Mouse (Mus musculus) cerebral cortex, adult 2 months (tissue): Measurements from ENCODE around the gene Mknk1.

Experiments used
- WGBS: fragments of 180-500 bp; shearing (Covaris S2); methylation state at CpG from one replicate; pipeline ENCODE4 v1.1.7; 2018; 5-methylcytosine and 5-hydroxymethylcytosine counted together

The Mknk1 gene

DNA sequence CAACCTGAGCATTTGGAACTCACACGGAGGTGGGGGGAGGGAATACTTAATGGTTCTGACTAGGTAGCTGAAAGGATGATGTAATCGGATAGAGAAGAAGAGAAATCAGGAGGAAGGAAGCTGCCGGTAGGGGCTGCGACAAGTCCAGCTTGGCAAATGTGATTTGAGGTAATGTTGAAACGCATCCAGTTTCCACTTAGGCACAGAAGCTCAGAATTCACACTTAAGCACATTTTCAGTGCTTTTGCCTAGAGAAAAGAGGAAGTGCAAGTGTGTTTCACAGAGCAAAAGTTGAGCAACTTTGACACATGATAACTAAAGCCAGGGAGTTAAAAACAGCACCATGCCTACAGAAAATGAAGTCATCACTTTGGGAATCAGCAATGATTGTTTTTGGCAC lies 8.4 kb downstream of the Mknk1 start:
- 15% methylated on average over 5 of the region's 5 CpGs for WGBS

DNA sequence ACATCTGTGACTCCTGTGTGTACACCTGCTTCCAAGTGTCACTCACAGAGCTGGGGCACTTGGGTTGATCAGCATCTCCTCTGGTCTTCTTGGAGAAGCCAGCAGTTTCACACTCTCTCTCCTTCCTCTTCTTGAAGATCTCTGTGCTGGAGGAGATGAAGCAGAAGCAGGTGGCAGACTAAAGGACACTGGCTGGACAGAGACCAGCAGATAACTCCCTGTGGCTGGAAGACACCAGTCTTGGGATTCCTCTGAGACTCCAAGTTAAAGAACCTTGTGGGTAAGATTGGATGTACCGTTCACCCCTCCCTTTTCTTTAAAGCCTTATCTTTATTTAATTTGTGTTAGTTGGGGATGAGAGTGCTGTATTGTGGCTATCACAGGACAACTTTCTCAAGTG lies 9.1 kb downstream of the Mknk1 start:
- WGBS = 83% methylated on average over 1 of the region's 1 CpGs

DNA sequence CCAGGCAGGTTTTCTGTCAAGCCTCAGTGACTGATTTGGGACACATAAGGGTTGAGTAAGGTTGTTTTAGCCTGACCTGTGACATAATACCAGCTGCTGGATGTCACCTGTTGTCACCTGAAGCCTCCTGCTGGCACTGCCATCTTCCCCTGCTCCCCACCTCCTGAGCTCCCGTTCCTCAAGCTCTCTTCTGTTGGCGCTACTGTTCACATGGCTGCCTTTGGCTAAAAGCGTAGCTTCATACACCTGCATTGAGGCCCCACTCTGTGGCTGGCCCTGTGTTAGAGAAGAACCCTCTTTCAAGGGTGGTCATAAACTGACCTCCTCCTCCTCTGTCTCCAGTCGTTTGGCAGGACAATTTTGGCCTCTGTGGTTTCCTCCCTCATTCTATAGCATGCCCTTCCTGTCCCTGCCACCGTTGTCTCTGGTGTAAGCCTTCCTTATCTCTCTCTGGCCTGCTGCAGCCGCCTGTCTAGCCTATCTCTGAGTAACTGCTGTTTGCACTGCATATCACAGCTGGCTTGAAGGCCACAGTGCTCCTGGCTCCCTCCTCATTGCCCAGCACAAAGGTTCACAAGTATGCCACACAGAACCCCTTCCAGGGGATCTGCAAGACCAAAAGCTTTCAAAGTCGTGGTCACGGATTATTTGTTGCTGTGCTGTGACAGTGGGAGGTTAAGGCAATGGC lies 10.1 kb downstream of the Mknk1 start:
- WGBS = 72% methylated on average over 8 of the region's 8 CpGs

DNA sequence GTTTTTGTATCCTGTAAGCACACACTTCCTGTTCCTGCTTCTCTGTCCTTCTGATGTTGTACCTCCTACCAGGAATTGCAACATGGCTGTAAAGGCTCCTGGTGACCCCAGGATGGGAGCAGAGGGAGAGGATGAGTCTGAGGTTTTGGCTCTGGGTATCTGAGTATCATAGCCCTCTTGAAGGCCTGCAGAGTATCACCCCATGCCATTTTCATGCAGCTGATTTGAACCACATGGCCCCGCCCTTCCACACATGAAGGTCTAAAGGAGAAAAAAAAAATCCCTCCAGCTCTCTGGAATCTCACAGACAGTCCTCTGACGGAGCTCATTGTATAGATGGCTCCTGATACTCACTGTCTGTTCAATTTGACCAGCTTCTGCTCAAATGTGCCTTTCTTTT lies 11.1 kb downstream of the Mknk1 start:
- 94% methylated on average over 2 of the region's 2 CpGs for WGBS

DNA sequence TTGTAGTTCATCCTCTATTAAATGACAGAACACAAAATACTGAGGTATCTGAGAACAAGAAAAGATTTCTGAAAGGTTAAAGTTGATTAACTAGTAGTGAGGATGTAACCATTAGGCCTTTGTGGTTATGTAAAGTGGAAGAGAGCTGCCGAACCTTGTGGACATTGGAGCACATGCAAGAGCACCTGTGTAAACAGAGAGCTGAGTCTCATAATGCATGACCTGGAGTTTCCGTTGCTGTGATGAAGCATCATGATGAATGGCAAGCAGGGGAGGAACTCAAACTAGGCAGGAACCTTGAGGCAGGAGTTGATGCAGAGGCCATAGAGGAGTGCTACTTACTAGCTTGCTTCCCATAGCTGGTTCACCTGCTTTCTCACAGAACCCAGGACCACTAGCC lies 11.6 kb downstream of the Mknk1 start:
- 70% methylated on average over 2 of the region's 2 CpGs for WGBS

DNA sequence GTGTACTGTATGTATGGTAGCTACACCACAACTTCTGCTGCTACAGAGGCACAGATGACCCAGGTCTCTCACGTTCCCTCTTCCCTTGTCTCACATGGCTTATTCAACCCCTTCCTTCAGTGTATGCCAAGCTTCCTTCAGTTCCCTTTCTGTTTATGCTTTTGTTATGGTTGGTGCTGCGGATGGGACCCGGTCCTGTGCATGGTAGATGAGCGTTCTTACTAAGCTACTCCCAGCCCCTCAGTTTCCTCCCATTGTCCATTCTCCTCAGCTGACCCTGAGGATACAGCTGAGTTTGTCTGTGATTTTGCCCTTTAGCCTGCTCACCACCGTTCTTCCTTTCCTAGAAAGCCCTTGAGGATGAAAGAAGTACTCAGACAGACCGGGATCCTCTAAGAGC lies 12.6 kb downstream of the Mknk1 start:
- 81% methylated on average over 6 of the region's 6 CpGs for WGBS

DNA sequence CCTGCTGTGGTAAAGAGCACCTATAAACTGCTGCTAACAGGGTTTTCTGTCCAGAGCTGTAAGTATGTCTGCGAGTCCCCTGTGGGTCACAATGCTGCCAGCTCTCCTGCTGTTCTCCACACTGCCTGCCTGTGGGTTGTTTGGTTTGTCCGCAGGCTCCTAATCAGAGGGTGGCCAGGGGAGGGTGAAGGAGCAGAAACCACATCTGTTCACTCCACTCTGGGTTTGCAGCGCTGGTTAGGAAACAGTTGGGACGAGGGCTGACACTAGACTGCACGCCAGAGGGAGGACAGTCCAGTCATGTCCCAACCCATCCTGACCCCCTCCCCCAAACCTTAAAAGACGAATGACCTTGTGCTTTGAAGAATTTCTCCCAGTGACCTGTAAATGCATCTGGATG lies 16.1 kb downstream of the Mknk1 start:
- WGBS = 77% methylated on average over 6 of the region's 6 CpGs

DNA sequence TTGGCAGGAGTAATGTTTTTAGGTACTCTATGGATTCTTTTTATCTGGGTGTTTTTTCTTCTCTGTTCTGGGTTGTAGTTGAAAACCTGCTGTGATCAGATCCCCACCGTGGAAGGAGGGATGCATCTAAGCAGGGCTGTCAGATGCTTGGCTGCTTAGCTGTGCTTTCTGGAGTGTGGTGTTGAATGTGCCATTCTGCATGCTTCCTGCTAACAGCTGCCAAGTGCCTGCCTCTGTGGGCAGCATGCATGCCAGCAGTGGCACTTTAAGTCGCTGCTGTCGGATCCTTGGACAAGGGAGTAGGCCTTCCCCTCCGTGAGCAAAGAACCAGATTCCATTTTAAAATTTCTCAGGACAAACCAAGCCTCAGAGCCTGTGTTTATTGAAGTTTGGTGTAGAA lies 16.6 kb downstream of the Mknk1 start:
- 23% methylated on average over 4 of the region's 4 CpGs for WGBS

DNA sequence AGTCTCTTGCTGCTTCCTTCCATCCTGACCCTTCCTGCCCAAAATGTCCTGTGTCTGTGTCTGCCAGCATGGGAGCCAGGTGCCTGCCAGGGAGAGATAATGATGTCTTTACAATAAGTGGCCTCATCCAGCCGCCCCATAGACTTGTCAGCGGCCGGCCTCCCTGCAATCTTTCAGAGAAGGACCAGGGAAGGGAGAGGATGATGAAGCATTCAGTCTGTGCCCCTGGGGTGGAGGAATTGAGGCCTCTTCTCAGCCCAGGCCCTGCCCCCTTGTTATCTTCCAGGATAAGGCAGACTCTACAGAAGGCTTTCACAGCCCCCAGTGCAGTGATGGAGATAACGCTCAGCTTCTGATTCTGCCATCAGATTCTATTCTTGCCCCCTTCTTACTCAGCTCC lies 17.3 kb downstream of the Mknk1 start:
- 89% methylated on average over 4 of the region's 4 CpGs for WGBS

DNA sequence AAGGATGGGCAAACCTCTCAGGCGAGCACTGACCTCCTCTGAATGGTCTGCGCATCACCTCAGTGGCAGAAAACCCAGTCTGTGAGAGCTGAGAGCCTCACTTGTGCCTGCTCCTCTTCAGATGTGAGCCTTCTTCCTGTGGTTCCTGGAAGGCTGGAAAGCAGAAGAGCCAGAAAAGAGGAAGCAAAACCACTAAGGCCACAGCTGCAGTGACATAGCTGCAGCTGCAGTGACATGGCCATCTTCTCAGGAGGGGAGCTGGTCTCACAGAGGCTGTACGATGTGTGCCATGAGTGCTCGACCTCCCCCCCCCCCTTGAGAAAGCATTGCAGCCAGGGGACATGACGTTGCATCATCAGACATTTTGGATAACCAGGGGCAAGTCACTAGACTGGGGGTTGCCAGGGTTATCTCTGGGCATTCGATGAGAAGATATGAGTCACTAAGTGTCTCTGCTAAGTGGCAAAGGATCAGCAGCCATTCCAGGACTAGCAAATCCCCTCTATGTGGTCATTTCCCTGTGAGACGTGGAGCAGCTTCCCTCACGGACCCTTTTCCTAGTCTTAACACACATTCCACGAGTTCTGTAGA lies 18.4 kb downstream of the Mknk1 start:
- WGBS = 86% methylated on average over 9 of the region's 9 CpGs

DNA sequence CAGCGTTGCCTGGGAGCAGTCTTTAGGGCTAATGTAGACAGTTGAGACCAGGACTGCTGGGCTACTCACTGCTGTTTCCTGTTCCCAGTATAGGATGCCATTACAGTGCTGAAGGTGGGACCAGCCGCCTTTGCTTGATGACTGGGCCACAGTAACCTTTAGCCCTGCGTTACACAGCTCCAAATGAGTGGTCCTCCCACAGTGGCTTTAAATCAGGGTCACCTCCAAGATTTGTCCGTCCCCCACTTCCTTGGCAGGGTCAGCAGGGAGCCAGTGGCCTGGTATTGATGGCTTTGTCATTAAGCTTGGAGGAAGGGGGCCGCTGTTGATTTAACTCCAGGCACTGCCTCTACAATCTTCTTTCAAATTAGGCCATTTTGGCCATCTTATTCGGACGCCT lies 24.4 kb downstream of the Mknk1 start:
- 87% methylated on average over 7 of the region's 7 CpGs for WGBS

DNA sequence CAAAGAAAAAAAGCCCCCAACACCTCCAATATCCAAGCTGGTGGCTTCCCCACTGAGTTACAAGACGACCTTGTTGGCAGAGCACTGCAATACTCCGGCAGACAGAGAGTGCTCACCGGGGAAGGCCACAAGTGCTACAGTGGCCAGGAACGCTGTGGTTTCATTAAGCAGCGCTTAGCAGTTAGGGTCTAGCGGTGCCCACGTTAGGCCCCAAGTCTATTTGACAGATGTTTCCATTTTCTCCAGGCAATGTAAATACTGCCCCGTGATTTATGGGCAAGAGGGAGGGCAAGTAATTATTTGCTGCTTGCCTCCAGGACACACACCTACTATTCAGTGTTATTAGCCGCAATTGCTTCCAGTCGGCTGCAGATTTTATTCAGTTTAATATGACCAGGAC lies 24.9 kb downstream of the Mknk1 start:
- WGBS = 79% methylated on average over 10 of the region's 10 CpGs

DNA sequence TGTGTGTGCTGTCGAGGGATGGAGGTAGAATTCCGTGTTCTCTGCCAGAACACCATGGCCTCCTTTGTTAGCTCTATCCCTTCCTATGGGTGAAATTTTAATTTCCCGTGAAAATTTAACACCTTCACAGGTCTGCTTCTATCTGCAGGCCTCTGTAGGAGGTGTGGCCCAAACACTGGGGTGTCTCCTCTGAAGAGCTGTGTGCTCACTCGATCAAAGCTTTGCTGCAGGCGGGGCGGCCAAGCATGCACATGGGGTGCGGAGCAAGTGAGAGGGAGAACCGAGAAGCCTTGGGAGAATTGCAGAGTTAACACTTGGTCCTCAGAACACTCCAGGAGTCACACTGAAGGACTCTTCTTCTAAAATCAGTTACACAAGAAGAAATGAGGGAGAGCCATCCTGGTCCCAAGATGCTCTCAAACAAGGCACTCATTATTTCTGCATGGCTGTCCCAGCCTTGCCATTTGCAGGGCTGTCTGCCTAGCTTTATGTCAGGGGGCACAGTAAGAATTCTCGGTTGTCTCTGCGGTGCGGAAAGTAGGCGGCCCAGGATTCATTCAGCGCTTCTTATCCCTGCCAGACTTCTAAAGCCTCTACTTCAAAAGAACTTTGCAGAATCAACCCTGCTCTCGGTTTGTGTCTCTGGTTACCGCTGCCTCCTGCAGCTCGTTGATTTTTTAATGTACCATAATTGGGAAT lies 30.7 kb downstream of the Mknk1 start:
- WGBS = 60% methylated on average over 16 of the region's 16 CpGs

DNA sequence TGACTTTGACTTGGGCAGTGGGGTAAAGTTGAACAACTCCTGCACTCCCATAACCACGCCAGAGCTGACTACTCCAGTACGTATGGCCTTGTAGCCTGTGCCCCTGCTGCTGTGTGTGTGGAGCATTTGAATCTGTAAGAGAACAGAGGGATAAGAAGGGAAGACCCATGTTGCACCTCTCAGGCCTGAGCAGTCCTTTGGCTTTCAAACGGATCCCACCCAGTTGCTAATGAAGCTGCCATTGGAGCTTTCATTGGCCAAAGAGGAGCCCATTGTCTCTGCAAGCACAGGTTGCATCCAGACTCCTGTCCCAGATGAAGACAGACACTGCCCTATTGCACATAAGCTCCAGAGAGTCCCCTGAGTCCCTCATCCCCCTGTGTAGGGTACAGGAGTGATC lies 34.2 kb downstream of the Mknk1 start:
- WGBS = 91% methylated on average over 3 of the region's 3 CpGs

DNA sequence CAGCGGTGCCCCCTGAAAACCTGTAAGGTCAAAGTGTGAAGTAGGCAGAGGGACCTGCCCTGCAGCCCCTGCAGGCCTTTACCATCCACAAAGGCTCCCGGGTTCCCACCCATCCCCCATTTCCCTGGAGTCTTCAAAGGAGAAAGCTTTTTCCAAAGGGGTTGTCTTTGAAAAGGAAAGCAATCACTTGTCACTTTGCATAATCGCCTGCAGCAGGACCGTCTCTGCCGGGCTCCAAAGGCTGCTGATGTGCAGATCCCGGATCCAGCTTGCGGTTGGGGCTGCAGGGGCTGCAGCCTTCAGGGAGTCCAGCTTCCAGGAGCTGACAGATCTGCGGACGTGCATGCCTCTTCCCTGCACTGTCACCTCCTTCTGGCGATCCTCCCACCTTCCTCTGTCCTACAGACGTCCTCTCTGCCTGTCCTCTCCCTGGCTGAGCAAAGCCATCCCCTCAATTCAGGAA lies 39.2 kb downstream of the Mknk1 start:
- 31% methylated on average over 11 of the region's 11 CpGs for WGBS

DNA sequence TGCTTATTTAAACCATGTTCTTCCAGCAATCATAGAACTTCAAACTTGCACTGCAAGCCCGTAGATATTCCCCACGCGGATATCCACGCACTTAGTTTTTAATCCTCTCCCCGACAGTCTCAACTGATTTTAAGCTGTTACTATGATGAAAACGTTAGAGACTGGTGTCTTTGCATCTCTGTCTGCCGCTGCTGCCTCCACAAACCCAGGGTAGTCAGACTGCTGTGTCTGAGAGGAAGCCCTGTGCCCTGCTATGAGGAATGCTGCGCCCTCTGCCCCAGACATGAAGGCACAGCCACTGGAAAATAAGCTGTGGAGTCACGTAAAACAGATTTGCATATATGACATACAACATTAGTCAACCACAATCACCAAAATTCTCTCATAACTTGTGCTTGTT lies 39.8 kb downstream of the Mknk1 start:
- WGBS = 59% methylated on average over 9 of the region's 9 CpGs

DNA sequence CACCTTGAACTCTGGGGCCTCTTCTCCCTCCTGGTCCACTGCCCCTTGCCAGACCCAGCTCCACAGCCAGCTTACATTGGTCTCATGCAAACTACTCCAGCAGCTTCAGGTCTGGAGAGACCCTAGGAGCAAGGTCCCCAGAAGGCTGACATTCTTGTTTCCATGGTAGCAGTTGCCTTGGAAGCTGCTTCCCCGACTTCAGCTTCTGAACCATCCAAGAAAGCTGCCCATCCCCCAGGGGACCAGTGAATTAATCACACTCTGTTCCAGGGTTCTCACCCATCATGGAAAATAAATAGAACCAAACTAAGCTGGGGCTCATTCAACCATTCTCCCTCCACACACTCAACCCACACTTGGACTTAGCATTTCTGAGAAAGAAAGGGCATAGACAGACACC lies 42.2 kb downstream of the Mknk1 start:
- 12% methylated on average over 1 of the region's 1 CpGs for WGBS

DNA sequence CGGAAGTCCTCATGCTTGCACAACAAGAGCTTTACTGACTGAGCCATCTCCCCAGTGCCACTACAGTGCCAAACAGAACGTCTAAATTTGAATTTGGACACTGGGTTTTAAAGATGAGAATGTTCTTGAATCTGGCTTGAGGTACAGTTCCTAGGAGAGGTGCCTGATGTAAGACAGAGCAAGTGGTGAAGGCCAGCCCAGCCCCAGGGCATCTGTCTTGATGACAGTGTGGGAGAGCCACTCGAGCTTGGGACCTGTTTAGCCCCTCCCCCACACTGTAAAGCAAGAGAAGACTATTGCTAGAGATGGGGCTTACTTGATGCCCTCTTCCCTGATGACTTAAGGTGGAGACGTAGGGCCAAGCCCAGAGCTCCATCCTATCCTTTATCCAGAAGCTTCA lies 43.2 kb downstream of the Mknk1 start:
- WGBS = 57% methylated on average over 4 of the region's 4 CpGs

DNA sequence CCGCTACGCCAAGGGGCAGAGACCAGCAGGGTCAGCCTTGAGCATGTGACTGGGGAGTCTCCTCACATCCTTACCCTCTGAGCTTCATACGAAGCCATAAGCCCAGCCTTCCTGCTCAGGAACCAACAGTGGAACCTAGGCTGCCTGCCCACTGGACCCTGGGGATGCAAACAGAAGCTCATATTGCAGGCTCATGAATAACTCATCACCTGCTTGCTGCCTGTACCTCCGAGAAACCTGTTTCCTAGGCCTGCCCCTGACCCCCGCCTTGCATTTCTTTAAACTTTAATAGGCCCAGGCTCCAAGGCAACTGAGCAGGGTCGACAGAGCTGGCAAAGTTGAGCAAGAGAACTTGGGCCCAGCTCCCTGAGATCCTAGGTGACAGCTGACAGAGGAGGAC lies 45.0 kb downstream of the Mknk1 start, which contains the start of gene Kncn:
TSS of gene Kncn (plus strand) at position 379 of the 400 bp plus-strand sequence.
- whole genome bisulfite sequencing = 88% methylated on average over 6 of the region's 6 CpGs

DNA sequence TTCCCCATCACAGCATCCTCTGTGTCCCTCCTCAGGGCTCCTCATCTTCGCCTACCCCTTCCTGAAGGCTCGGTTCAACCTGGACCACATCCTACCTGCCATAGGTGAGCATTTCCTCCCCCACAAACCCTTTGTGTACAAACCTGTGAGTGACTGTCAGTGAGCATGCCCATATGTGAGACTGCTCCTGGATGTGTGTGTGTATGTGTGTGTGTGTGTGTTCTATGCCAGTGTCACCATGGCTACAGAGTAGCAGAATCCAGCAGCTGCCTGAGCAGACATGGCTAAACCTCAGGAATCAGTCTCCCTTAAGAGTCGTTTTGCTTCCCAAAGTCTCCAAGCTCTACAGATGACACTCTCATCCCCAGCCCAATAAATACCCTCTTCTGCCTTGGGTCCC lies 46.8 kb downstream of the Mknk1 start:
- WGBS = 59% methylated on average over 3 of the region's 3 CpGs

DNA sequence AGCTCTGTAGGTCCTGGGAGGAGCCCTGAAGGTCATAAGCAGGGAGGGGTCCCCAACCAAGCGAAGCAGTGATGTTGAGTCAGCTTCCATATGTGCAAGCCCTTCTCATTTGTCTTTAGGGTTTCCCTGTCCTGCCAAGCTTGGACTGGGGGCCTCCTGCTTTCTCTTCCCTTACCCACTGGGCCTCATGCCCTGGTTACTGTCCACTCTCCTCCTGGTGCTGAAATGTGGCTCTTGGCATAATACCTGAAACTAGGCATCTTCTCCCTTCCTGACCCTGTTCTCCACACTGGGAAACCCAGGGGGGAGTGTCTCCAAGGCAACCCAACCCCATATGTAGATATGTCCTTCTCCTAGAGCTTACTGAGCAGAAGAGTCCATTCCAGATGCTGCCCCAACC lies 47.9 kb downstream of the Mknk1 start:
- 92% methylated on average over 1 of the region's 1 CpGs for WGBS

DNA sequence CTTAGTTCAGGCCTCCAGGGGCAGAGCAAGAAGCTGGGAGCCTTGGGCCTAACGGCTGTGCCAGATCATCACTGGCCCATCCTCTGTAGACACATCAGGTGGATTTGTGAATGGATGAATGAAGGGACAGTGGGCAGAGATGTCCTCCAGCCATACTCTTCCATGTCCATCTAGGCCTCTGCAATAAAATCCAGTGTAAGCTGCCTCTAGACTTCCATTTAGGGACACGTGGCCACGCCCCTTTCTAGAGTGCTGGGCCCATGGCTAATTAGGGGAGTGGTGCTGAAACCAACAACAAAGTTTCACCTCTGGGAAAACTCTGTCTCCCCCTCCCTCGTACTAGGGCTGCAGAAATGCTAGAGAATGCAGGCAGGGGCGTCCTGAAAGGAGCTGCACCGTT lies 51.1 kb downstream of the Mknk1 start:
- 14% methylated on average over 6 of the region's 6 CpGs for WGBS

DNA sequence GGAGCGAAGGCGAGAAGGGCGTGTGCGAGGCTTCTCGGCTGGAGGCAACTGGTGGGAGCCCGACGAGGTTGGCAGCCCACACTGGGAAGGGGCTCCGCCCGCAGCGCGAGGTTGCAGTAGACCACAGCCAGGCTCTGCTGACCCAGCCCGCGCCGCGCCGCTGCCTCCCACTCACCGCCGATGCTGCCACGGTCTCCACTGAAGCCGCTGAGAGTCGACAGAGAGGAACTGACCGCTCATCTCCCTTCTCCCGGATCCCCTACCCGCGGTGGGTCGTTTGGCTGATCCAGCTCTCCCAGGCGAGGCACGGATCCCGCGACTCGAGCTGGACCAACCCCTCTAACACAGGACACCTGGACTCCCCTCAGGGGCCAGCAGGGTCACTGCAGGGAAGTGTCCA lies 51.6 kb downstream of the Mknk1 start, which contains the start of gene 6430628N08Rik:
TSS of gene 6430628N08Rik (plus strand) at position 113 of the 400 bp plus-strand sequence.
- WGBS = 5% methylated on average over 31 of the region's 31 CpGs
